Mouse (Mus musculus) neural tube, embryonic 12.5 days (tissue): ENCODE results near the gene Plce1. TPM values are rescaled to one million over a fixed set of nuclear protein-coding genes. Genes with fewer than 3 reads are reported as not detected.

Source experiments
- ATAC-seq: fragments of 200-750 bp; cut with Nextera tagmentation; 2 replicates; pipeline ENCODE4 v1.8.0; 2017; ENCODE audit warnings: low read depth, mild to moderate bottlenecking, moderate TSS enrichment, moderate library complexity; ENCODE audit not compliant: low FRiP score
- H3K27ac ChIP-seq: fragments of 300-500 bp; sonication (generic); 2 replicates; pipeline ENCODE4 v1.5.1; 2016
- H3K27me3 ChIP-seq: fragments of 300-500 bp; sonication (generic); replicated peaks from 2 replicates; pipeline ENCODE4 v1.6.1; 2016; ENCODE audit warnings: mild to moderate bottlenecking
- H3K36me3 ChIP-seq: fragments of 300-500 bp; sonication (generic); 2 replicates; pipeline ENCODE4 v1.6.1; 2016; ENCODE audit warnings: mild to moderate bottlenecking
- H3K4me1 ChIP-seq: fragments of 300-500 bp; sonication (generic); 2 replicates; pipeline ENCODE4 v1.6.1; 2016
- H3K4me2 ChIP-seq: fragments of 300-500 bp; sonication (generic); replicated peaks from 2 replicates; pipeline ENCODE4 v1.6.1; 2016; ENCODE audit warnings: mild to moderate bottlenecking
- H3K4me3 ChIP-seq: fragments of 300-500 bp; sonication (generic); 2 replicates; pipeline ENCODE4 v1.5.1; 2016
- H3K9ac ChIP-seq: fragments of 300-500 bp; sonication (generic); 2 replicates; pipeline ENCODE4 v1.6.1; 2016; ENCODE audit warnings: mild to moderate bottlenecking
- H3K9me3 ChIP-seq: fragments of 300-500 bp; sonication (generic); 2 replicates; pipeline ENCODE4 v1.6.1; 2016; ENCODE audit warnings: mild to moderate bottlenecking
- WGBS: fragments of 180-500 bp; shearing (Covaris S2); methylation state at CpG from one replicate; pipeline ENCODE4 v1.1.7; 2016; 5-methylcytosine and 5-hydroxymethylcytosine counted together
- polyA plus RNA-seq: library from polyadenylated mRNA; unstranded; fragments of >200 nt; fragmentation: Nextera tagmentation; extraction: Ambion mirVana; gene quantifications from 2 replicates; pipeline ENCODE4 v1.2.1, GENCODE M21; 2016

The Plce1 gene
- polyA plus RNA-seq, 1 experiment from 2014 or later: 10.5 TPM

GRCm38 (mm10) chr19:38478286-38478685 lies 2.6 kb upstream of the Plce1 start:
- peak; percentile 25 for ATAC-seq
- 0 out of 2 replicates have a peak, but pooled peaks cover under 1% of the 10 kb centered on the region for H3K27me3 ChIP-seq
- peaks cover 28% of the 10 kb centered on the region for H3K4me1 ChIP-seq
- no peaks in the 10 kb centered on the region for H3K9me3 ChIP-seq
- peak overlapping the region; percentile 47; the same call in 1 of the 2 replicates for H3K27ac ChIP-seq
- H3K4me2 ChIP-seq: peak overlapping the region; percentile 26; the same call in 1 of the 2 replicates
- H3K4me3 ChIP-seq: no peak overlapping the region
- no peak overlapping the region for H3K9ac ChIP-seq
- 22% methylated on average over 5 of the region's 5 CpGs for WGBS
- H3K36me3 ChIP-seq: no peaks in the 10 kb centered on the region

GRCm38 (mm10) chr19:38478948-38479347 lies 2.0 kb upstream of the Plce1 start:
- H3K27me3 ChIP-seq: 0 out of 2 replicates have a peak, but pooled peaks cover 2% of the 10 kb centered on the region
- no peak overlapping the region for H3K4me3 ChIP-seq
- no peak overlapping the region for H3K27ac ChIP-seq
- H3K9me3 ChIP-seq: no peaks in the 10 kb centered on the region
- peak overlapping the region; percentile 26; the same call in 1 of the 2 replicates for H3K4me2 ChIP-seq
- peak; percentile 71 for ATAC-seq
- no peaks in the 10 kb centered on the region for H3K36me3 ChIP-seq
- WGBS: 6% methylated on average over 7 of the region's 7 CpGs
- peaks cover 31% of the 10 kb centered on the region for H3K4me1 ChIP-seq
- H3K9ac ChIP-seq: no peak overlapping the region

- H3K9me3 ChIP-seq: no peaks in the 10 kb centered on the region
- H3K4me3 ChIP-seq: no peak overlapping the region
- H3K9ac ChIP-seq: no peak overlapping the region
- H3K27me3 ChIP-seq: 0 out of 2 replicates have a peak, but pooled peaks cover 2% of the 10 kb centered on the region
- no peak; the same call in 1 of the 2 replicates for ATAC-seq
- H3K4me1 ChIP-seq: peaks cover 31% of the 10 kb centered on the region
- WGBS: 79% methylated on average over 5 of the region's 5 CpGs
- H3K27ac ChIP-seq: no peak overlapping the region
- no peaks in the 10 kb centered on the region for H3K36me3 ChIP-seq
- no peak overlapping the region; the same call in 1 of the 2 replicates for H3K4me2 ChIP-seq
Measured at GRCm38 (mm10) chr19:38479473-38479872, 1.4 kb upstream of the Plce1 start.

DNA sequence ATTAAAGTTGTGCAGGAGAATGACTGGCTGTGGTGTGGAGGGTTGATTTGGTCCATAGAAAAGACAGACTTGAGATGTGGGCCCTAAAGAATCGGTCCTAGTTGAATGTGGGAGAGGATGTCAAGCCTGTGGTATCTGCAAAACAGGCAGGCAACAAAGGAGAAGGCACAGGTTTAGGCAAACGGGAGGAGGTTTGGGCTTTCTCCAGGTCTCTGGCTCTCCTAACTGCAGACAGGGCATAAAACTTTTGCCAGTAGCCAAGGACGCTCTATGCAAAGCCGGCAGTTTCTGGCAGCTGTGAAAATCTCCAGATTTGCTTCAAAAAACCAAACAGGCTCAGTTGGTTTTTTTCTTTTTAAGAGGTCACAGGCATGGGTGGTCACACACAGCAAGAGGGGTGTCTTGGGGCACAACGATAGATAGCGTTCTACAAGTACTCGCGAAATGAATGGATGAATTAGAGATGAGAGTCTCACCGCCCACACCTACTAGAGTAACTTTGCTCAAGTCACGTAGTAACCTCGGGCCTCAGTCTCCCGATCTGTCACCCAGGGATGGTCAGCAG lies 671 bp upstream of the Plce1 start:
- peaks cover 31% of the 10 kb centered on the region for H3K4me1 ChIP-seq
- no peak; the same call in 1 of the 2 replicates for ATAC-seq
- 9% methylated on average over 12 of the region's 12 CpGs for WGBS
- peak overlapping the region; percentile 79; the same call in 1 of the 2 replicates for H3K9ac ChIP-seq
- no peaks in the 10 kb centered on the region for H3K9me3 ChIP-seq
- H3K27ac ChIP-seq: no peak overlapping the region
- 0 out of 2 replicates have a peak, but pooled peaks cover 2% of the 10 kb centered on the region for H3K27me3 ChIP-seq
- H3K4me2 ChIP-seq: peak overlapping the region; percentile 96
- H3K4me3 ChIP-seq: peak overlapping the region; percentile 72
- H3K36me3 ChIP-seq: no peaks in the 10 kb centered on the region

- Histone ChIP-seq H3K9me3 (no peaks in the 10 kb centered on the region), H3K4me3 (peak overlapping the region; percentile 72), H3K27ac (no peak overlapping the region), H3K4me1 (peaks cover 46% of the 10 kb centered on the region), H3K27me3 (0 out of 2 replicates have a peak, but pooled peaks cover 2% of the 10 kb centered on the region), H3K9ac (no peak overlapping the region), H3K36me3 (no peaks in the 10 kb centered on the region), H3K4me2 (peak overlapping the region; percentile 96)
- ATAC-seq: no peak
- 9% methylated on average over 8 of the region's 8 CpGs for WGBS
Measured at GRCm38 (mm10) chr19:38481906-38482305, 997 bp downstream of the Plce1 start.

- Histone ChIP-seq H3K27me3 (0 out of 2 replicates have a peak, but pooled peaks cover 2% of the 10 kb centered on the region), H3K27ac (no peak overlapping the region), H3K9ac (peak overlapping the region; percentile 36), H3K4me3 (peak overlapping the region; percentile 72), H3K4me1 (peaks cover 49% of the 10 kb centered on the region), H3K36me3 (no peaks in the 10 kb centered on the region), H3K4me2 (peak overlapping the region; percentile 96), H3K9me3 (no peaks in the 10 kb centered on the region)
- no peak for ATAC-seq
- 20% methylated on average over 19 of the region's 19 CpGs for WGBS
Measured at GRCm38 (mm10) chr19:38482406-38483181, 1.7 kb downstream of the Plce1 start.

- peak overlapping the region; percentile 35 for H3K4me2 ChIP-seq
- no peak overlapping the region for H3K27ac ChIP-seq
- no peaks in the 10 kb centered on the region for H3K9me3 ChIP-seq
- H3K4me1 ChIP-seq: peaks cover 45% of the 10 kb centered on the region
- no peaks in the 10 kb centered on the region for H3K36me3 ChIP-seq
- H3K9ac ChIP-seq: no peak overlapping the region
- WGBS: 15% methylated on average over 11 of the region's 11 CpGs
- 0 out of 2 replicates have a peak, but pooled peaks cover 2% of the 10 kb centered on the region for H3K27me3 ChIP-seq
- H3K4me3 ChIP-seq: no peak overlapping the region
- ATAC-seq: no peak
Measured at GRCm38 (mm10) chr19:38485779-38486555, 5.1 kb downstream of the Plce1 start.

DNA sequence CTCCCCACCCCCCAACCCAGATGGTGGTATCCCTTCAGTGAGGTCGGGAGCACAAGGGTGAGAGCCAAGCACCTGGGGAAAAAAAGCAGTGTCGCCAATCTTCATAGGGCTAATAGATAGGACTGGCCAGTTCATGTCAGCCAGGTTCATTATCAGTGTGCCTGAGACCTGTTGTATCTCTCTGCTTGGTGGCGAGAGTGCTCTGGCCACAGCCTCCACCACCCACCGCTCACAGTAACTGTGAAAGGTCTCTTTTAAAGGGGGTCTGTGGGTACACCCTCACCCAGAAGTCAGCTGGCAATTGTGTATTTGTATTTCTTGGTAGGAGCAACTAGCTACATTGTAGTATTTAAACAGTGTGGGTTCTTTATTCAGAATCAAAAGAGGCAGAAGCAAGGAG lies 6.6 kb downstream of the Plce1 start:
- no peak overlapping the region for H3K4me3 ChIP-seq
- H3K9ac ChIP-seq: no peak overlapping the region
- H3K4me2 ChIP-seq: peak overlapping the region; percentile 18; the same call in 1 of the 2 replicates
- ATAC-seq: peak; percentile 65
- H3K27me3 ChIP-seq: 0 out of 2 replicates have a peak, but pooled peaks cover 2% of the 10 kb centered on the region
- no peaks in the 10 kb centered on the region for H3K9me3 ChIP-seq
- peaks cover 42% of the 10 kb centered on the region for H3K4me1 ChIP-seq
- H3K27ac ChIP-seq: no peak overlapping the region
- no peaks in the 10 kb centered on the region for H3K36me3 ChIP-seq
- WGBS: 31% methylated on average over 4 of the region's 4 CpGs

GRCm38 (mm10) chr19:38488103-38488912 lies 7.4 kb downstream of the Plce1 start:
- WGBS: 33% methylated on average over 9 of the region's 9 CpGs
- Histone ChIP-seq H3K4me3 (no peak overlapping the region), H3K9me3 (no peaks in the 10 kb centered on the region), H3K9ac (no peak overlapping the region), H3K27me3 (0 out of 2 replicates have a peak, but pooled peaks cover 1% of the 10 kb centered on the region), H3K36me3 (no peaks in the 10 kb centered on the region), H3K4me1 (peaks cover 33% of the 10 kb centered on the region), H3K4me2 (no peak overlapping the region), H3K27ac (no peak overlapping the region)
- ATAC-seq: peak; percentile 70

- H3K36me3 ChIP-seq: 0 out of 2 replicates have a peak, but pooled peaks cover 4% of the 10 kb centered on the region
- no peak overlapping the region for H3K4me2 ChIP-seq
- H3K4me1 ChIP-seq: no peaks in the 10 kb centered on the region
- ATAC-seq: no peak
- WGBS: 89% methylated on average over 5 of the region's 5 CpGs
- no peak overlapping the region for H3K9ac ChIP-seq
- peaks cover 5% of the 10 kb centered on the region; the same call in 1 of the 2 replicates for H3K9me3 ChIP-seq
- H3K27me3 ChIP-seq: no peaks in the 10 kb centered on the region
- no peak overlapping the region for H3K4me3 ChIP-seq
- H3K27ac ChIP-seq: no peak overlapping the region
Measured at GRCm38 (mm10) chr19:38498233-38498632, 17.3 kb downstream of the Plce1 start.

GRCm38 (mm10) chr19:38504597-38504996 lies 23.7 kb downstream of the Plce1 start:
- ATAC-seq: no peak
- Histone ChIP-seq H3K4me2 (no peak overlapping the region), H3K4me1 (peaks cover 12% of the 10 kb centered on the region; the same call in 1 of the 2 replicates), H3K4me3 (no peak overlapping the region), H3K9me3 (peaks cover 5% of the 10 kb centered on the region; the same call in 1 of the 2 replicates), H3K36me3 (0 out of 2 replicates have a peak, but pooled peaks cover 7% of the 10 kb centered on the region), H3K27me3 (no peaks in the 10 kb centered on the region), H3K27ac (no peak overlapping the region), H3K9ac (no peak overlapping the region)
- WGBS: 50% methylated on average over 3 of the region's 3 CpGs
